Mouse (Mus musculus) spleen, adult 2 months (tissue): ENCODE results near the gene Adgrg2. TPM values are rescaled to one million over a fixed set of nuclear protein-coding genes. Genes with fewer than 3 reads are reported as not detected.

Source experiments
- DNase-seq, 2 experiments: peaks; one replicate each; pipeline versions ENCODE4 v3.0.0 to v3.0.0-alpha.2; 2012 to 2021; ENCODE audit warnings: low spot score in 2 of 2, low read depth in 1 of 2
- H3K27ac ChIP-seq: fragments of 200-500 bp; 2 replicates; pipeline ENCODE4 v1.5.1; 2012; ENCODE audit warnings: low read length, inconsistent platforms; ENCODE audit not compliant: insufficient read depth
- H3K27me3 ChIP-seq: fragments of 200-500 bp; 2 replicates; pipeline ENCODE4 v1.6.1; 2012; ENCODE audit warnings: mild to moderate bottlenecking, moderate library complexity, low read length, inconsistent platforms; ENCODE audit not compliant: control insufficient read depth, insufficient read depth
- H3K36me3 ChIP-seq: fragments of 200-500 bp; 2 replicates; pipeline ENCODE4 v1.6.1; 2012; ENCODE audit warnings: mild to moderate bottlenecking, low read length, inconsistent platforms; ENCODE audit not compliant: control insufficient read depth, insufficient read depth
- H3K4me1 ChIP-seq: fragments of 200-500 bp; 2 replicates; pipeline ENCODE4 v1.6.1; 2011; ENCODE audit warnings: inconsistent platforms; ENCODE audit not compliant: control insufficient read depth, insufficient read depth, insufficient read length
- H3K4me3 ChIP-seq: fragments of 200-500 bp; 2 replicates; pipeline ENCODE4 v1.5.1; 2011; ENCODE audit warnings: mild to moderate bottlenecking, inconsistent platforms; ENCODE audit not compliant: insufficient read depth, insufficient read length; ENCODE audit errors: extremely low read depth
- CTCF ChIP-seq: fragments of 200-500 bp; IDR thresholded peaks from 2 replicates; pipeline ENCODE4 v1.5.1; 2011; ENCODE audit warnings: mild to moderate bottlenecking, inconsistent platforms; ENCODE audit not compliant: insufficient read depth, insufficient read length, insufficient replicate concordance; ENCODE audit errors: extremely low read depth
- POLR2A ChIP-seq: fragments of 200-500 bp; IDR thresholded peaks from 2 replicates; pipeline ENCODE4 v1.6.1; 2011; ENCODE audit warnings: low read depth, low read length, inconsistent platforms
- WGBS: fragments of 180-500 bp; shearing (Covaris S2); methylation state at CpG from one replicate; pipeline ENCODE4 v1.1.7; 2018; 5-methylcytosine and 5-hydroxymethylcytosine counted together
- polyA plus RNA-seq: library from polyadenylated mRNA; depleted of rRNA; stranded (reverse); fragments of >200 nt; gene quantifications from 2 replicates; pipeline ENCODE4 v1.2.3, GENCODE M21; 2012

The Adgrg2 gene
- polyA plus RNA-seq, 1 experiment = 1.2 TPM

- Histone ChIP-seq H3K36me3 (no peaks in the 10 kb centered on the region), H3K27me3 (no peaks in the 10 kb centered on the region), H3K4me3 (no peak overlapping the region), H3K4me1 (no peaks in the 10 kb centered on the region), H3K27ac (no peak overlapping the region)
- DNase-seq = no peak
- TF ChIP-seq CTCF (no peak), POLR2A (no peak)
- 83% methylated on average over 7 of the region's 7 CpGs for WGBS
Measured at GRCm38 (mm10) chrX:160413881-160414395, 23.4 kb downstream of the Adgrg2 start.

- no peaks in the 10 kb centered on the region for H3K4me1 ChIP-seq
- H3K4me3 ChIP-seq = no peak overlapping the region
- no peaks in the 10 kb centered on the region for H3K27me3 ChIP-seq
- no peaks in the 10 kb centered on the region for H3K36me3 ChIP-seq
- 75% methylated on average over 7 of the region's 7 CpGs for WGBS
- TF ChIP-seq CTCF (no peak), POLR2A (no peak)
- DNase-seq = no peak
- H3K27ac ChIP-seq = no peak overlapping the region
Measured at GRCm38 (mm10) chrX:160418397-160418796, 27.9 kb downstream of the Adgrg2 start.

GRCm38 (mm10) chrX:160423737-160424136 lies 33.2 kb downstream of the Adgrg2 start:
- Histone ChIP-seq H3K4me3 (no peak overlapping the region), H3K36me3 (no peaks in the 10 kb centered on the region), H3K4me1 (no peaks in the 10 kb centered on the region), H3K27me3 (no peaks in the 10 kb centered on the region), H3K27ac (no peak overlapping the region)
- WGBS = 79% methylated on average over 1 of the region's 1 CpGs
- TF ChIP-seq CTCF (no peak), POLR2A (no peak)
- no peak for DNase-seq

- no peak overlapping the region for H3K4me3 ChIP-seq
- H3K36me3 ChIP-seq = no peaks in the 10 kb centered on the region
- H3K27ac ChIP-seq = no peak overlapping the region
- TF ChIP-seq CTCF (no peak), POLR2A (no peak)
- no peaks in the 10 kb centered on the region for H3K27me3 ChIP-seq
- WGBS = 69% methylated on average over 1 of the region's 1 CpGs
- no peaks in the 10 kb centered on the region for H3K4me1 ChIP-seq
- DNase-seq = no peak
Measured at GRCm38 (mm10) chrX:160426486-160426885, 36.0 kb downstream of the Adgrg2 start.

GRCm38 (mm10) chrX:160426930-160427329 lies 36.4 kb downstream of the Adgrg2 start:
- WGBS = 71% methylated on average over 1 of the region's 1 CpGs
- no peak for DNase-seq
- TF ChIP-seq POLR2A = no peak
- no peak for TF ChIP-seq CTCF
- no peaks in the 10 kb centered on the region for H3K27me3 ChIP-seq
- H3K4me1 ChIP-seq = no peaks in the 10 kb centered on the region
- no peak overlapping the region for H3K4me3 ChIP-seq
- H3K36me3 ChIP-seq = no peaks in the 10 kb centered on the region
- H3K27ac ChIP-seq = no peak overlapping the region

- no peak for DNase-seq
- Histone ChIP-seq H3K36me3 (no peaks in the 10 kb centered on the region), H3K27ac (no peak overlapping the region), H3K4me3 (no peak overlapping the region), H3K27me3 (no peaks in the 10 kb centered on the region), H3K4me1 (no peaks in the 10 kb centered on the region)
- 80% methylated on average over 7 of the region's 7 CpGs for WGBS
- no peak for TF ChIP-seq POLR2A
- TF ChIP-seq CTCF = no peak
Measured at GRCm38 (mm10) chrX:160432192-160432591, 41.7 kb downstream of the Adgrg2 start.

GRCm38 (mm10) chrX:160441272-160441671 lies 50.8 kb downstream of the Adgrg2 start:
- Histone ChIP-seq H3K27ac (no peak overlapping the region), H3K4me1 (no peaks in the 10 kb centered on the region), H3K4me3 (no peak overlapping the region), H3K36me3 (no peaks in the 10 kb centered on the region), H3K27me3 (no peaks in the 10 kb centered on the region)
- no peak for DNase-seq
- TF ChIP-seq CTCF = no peak
- TF ChIP-seq POLR2A = no peak
